Mouse (Mus musculus) ES-Bruce4 (cell line): ENCODE data around the gene Iqcf6. TPM values are rescaled to one million over a fixed set of nuclear protein-coding genes. Genes with fewer than 3 reads are reported as not detected.
"Not testable (repeated sequence)": the region's sequence is repeated elsewhere in the genome, so short reads cannot be mapped to it uniquely, and the experiment has no call there.

Experiments used
- H3K27ac ChIP-seq: 2 replicates; pipeline ENCODE4 v1.5.1; 2012; ENCODE audit warnings: low read length, inconsistent platforms; ENCODE audit not compliant: insufficient read depth
- H3K27me3 ChIP-seq: 2 replicates; pipeline ENCODE4 v1.6.1; 2012; ENCODE audit warnings: mild to moderate bottlenecking, low read length, inconsistent platforms; ENCODE audit not compliant: control insufficient read depth, poor library complexity, insufficient read depth, severe bottlenecking
- H3K36me3 ChIP-seq: 2 replicates; pipeline ENCODE4 v1.6.1; 2012; ENCODE audit warnings: inconsistent platforms, mild to moderate bottlenecking, low read length, moderate library complexity; ENCODE audit not compliant: control insufficient read depth, poor library complexity, insufficient read depth, severe bottlenecking
- H3K4me1 ChIP-seq: one replicate; pipeline ENCODE4 v1.8.1; 2011; ENCODE audit warnings: low read length; ENCODE audit not compliant: control insufficient read depth, insufficient read depth
- H3K4me3 ChIP-seq: 2 replicates; pipeline ENCODE4 v1.5.1; 2011; ENCODE audit warnings: low read depth, mild to moderate bottlenecking, low read length
- H3K9ac ChIP-seq: 2 replicates; pipeline ENCODE4 v1.6.1; 2012; ENCODE audit warnings: low read depth, mild to moderate bottlenecking, inconsistent platforms; ENCODE audit not compliant: poor library complexity, severe bottlenecking
- H3K9me3 ChIP-seq: replicated peaks from 2 replicates; pipeline ENCODE4 v1.6.1; 2012; ENCODE audit warnings: mild to moderate bottlenecking, low read length, inconsistent platforms; ENCODE audit not compliant: control insufficient read depth, poor library complexity, insufficient read depth, severe bottlenecking
- CTCF ChIP-seq: IDR thresholded peaks from one replicate; pipeline ENCODE4 v1.8.1; 2011; ENCODE audit warnings: low read depth, low read length
- EP300 ChIP-seq: IDR thresholded peaks from 2 replicates; pipeline ENCODE4 v1.6.1; 2011; ENCODE audit warnings: low read depth, low read length; ENCODE audit not compliant: insufficient read depth
- POLR2A ChIP-seq: IDR thresholded peaks from one replicate; pipeline ENCODE4 v1.8.1; 2011; ENCODE audit warnings: low read length; ENCODE audit not compliant: insufficient read depth
- polyA plus RNA-seq: library from polyadenylated mRNA; stranded (reverse); fragments of >200 nt; gene quantifications from 2 replicates; pipeline ENCODE4 v1.2.4, GENCODE M21; 2011; ENCODE audit warnings: low read depth; ENCODE audit not compliant: missing spikeins, insufficient read depth, insufficient read length

Iqcf6 gene
- polyA plus RNA-seq, 1 experiment, result not detected

- Histone ChIP-seq H3K9ac (no peak overlapping the region), H3K4me3 (no peak overlapping the region), H3K27ac (no peak overlapping the region), H3K36me3 (no peaks in the 10 kb centered on the region), H3K9me3 (no peaks in the 10 kb centered on the region), H3K27me3 (no peaks in the 10 kb centered on the region), H3K4me1 (no peaks in the 10 kb centered on the region)
- TF ChIP-seq POLR2A (no peak), CTCF (peak; percentile 80), EP300 (no peak)
Observed at GRCm38 (mm10) chr9:106600546-106600945, 25.8 kb upstream of the Iqcf6 start.

GRCm38 (mm10) chr9:106610727-106611126, 15.7 kb upstream of the Iqcf6 start:
- H3K9me3 ChIP-seq, result no peaks in the 10 kb centered on the region
- TF ChIP-seq POLR2A, result no peak
- TF ChIP-seq CTCF, result no peak
- TF ChIP-seq EP300, result no peak
- no peak overlapping the region for H3K9ac ChIP-seq
- no peak overlapping the region for H3K27ac ChIP-seq
- H3K27me3 ChIP-seq, result no peaks in the 10 kb centered on the region
- no peaks in the 10 kb centered on the region for H3K36me3 ChIP-seq
- peaks cover 2% of the 10 kb centered on the region for H3K4me1 ChIP-seq
- no peak overlapping the region for H3K4me3 ChIP-seq

- Histone ChIP-seq H3K27ac (no peak overlapping the region), H3K36me3 (no peaks in the 10 kb centered on the region), H3K9ac (no peak overlapping the region), H3K27me3 (no peaks in the 10 kb centered on the region), H3K9me3 (no peaks in the 10 kb centered on the region), H3K4me3 (no peak overlapping the region), H3K4me1 (peaks cover 2% of the 10 kb centered on the region)
- TF ChIP-seq EP300, result no peak
- no peak for TF ChIP-seq POLR2A
- TF ChIP-seq CTCF, result no peak
Observed at GRCm38 (mm10) chr9:106613951-106614350, 12.4 kb upstream of the Iqcf6 start.

DNA sequence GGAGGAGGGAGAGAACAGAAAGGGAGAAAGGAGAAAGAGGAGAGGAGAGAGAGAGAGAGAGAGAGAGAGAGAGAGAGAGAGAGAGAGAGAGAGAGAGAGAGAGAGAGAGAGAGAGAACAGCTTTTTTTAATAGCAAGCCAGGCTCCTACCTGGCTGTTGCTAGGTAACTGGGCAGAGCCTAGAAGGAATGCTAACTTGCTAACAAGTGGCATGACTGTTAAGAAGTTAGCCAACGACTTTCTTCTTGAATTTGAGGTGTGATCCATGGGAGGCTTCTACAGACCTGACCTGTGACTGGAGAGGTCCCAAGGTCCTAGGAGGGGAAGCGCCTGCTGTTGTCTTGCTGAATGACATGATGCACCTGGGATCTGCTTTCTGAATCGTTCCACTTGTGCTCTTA, 11.8 kb upstream of the Iqcf6 start:
- H3K4me3 ChIP-seq, result no peak overlapping the region
- no peaks in the 10 kb centered on the region for H3K27me3 ChIP-seq
- H3K36me3 ChIP-seq, result no peaks in the 10 kb centered on the region
- no peak overlapping the region for H3K9ac ChIP-seq
- no peak overlapping the region for H3K27ac ChIP-seq
- no peaks in the 10 kb centered on the region; the same call in 1 of the 2 replicates for H3K9me3 ChIP-seq
- TF ChIP-seq POLR2A (no peak), CTCF (no peak), EP300 (no peak)
- peaks cover 2% of the 10 kb centered on the region for H3K4me1 ChIP-seq

GRCm38 (mm10) chr9:106616306-106616705, 10.1 kb upstream of the Iqcf6 start:
- peaks cover 2% of the 10 kb centered on the region for H3K4me1 ChIP-seq
- H3K4me3 ChIP-seq, result no peak overlapping the region
- TF ChIP-seq CTCF (no peak), POLR2A (no peak), EP300 (no peak)
- no peak overlapping the region for H3K27ac ChIP-seq
- no peak overlapping the region for H3K9ac ChIP-seq
- H3K36me3 ChIP-seq, result no peaks in the 10 kb centered on the region
- no peaks in the 10 kb centered on the region; the same call in 1 of the 2 replicates for H3K9me3 ChIP-seq
- H3K27me3 ChIP-seq, result no peaks in the 10 kb centered on the region

GRCm38 (mm10) chr9:106617496-106617895, 8.9 kb upstream of the Iqcf6 start:
- no peaks in the 10 kb centered on the region for H3K27me3 ChIP-seq
- H3K9ac ChIP-seq, result no peak overlapping the region
- no peaks in the 10 kb centered on the region for H3K36me3 ChIP-seq
- peaks cover 1% of the 10 kb centered on the region for H3K4me1 ChIP-seq
- TF ChIP-seq EP300, result no peak
- TF ChIP-seq CTCF, result no peak
- TF ChIP-seq POLR2A, result no peak
- no peak overlapping the region for H3K27ac ChIP-seq
- no peak overlapping the region for H3K4me3 ChIP-seq
- H3K9me3 ChIP-seq, result no peaks in the 10 kb centered on the region; the same call in 1 of the 2 replicates

GRCm38 (mm10) chr9:106627796-106628195, 1.4 kb downstream of the Iqcf6 start:
- H3K9me3 ChIP-seq, H3K9ac ChIP-seq, H3K27me3 ChIP-seq, H3K4me3 ChIP-seq, H3K4me1 ChIP-seq, H3K27ac ChIP-seq, H3K36me3 ChIP-seq: not testable (repeated sequence)
